Mouse (Mus musculus) hindbrain, postnatal 0 days (tissue): ENCODE results near the gene Prrg3. TPM values are rescaled to one million over a fixed set of nuclear protein-coding genes. Genes with fewer than 3 reads are reported as not detected.

Experiments
- ATAC-seq: fragments of 200-750 bp; cut with Nextera tagmentation; 2 replicates; pipeline ENCODE4 v1.8.0; 2017; ENCODE audit warnings: mild to moderate bottlenecking, moderate TSS enrichment, moderate library complexity
- DNase-seq: peaks from one replicate; pipeline ENCODE4 v3.0.0-alpha.2; 2015; ENCODE audit warnings: low spot score
- H3K27ac ChIP-seq: fragments of 300-500 bp; sonication (generic); 2 replicates; pipeline ENCODE4 v1.5.1; 2014; ENCODE audit warnings: mild to moderate bottlenecking
- H3K27me3 ChIP-seq: fragments of 300-500 bp; sonication (generic); 2 replicates; pipeline ENCODE4 v1.6.1; 2014; ENCODE audit warnings: low read length, mixed read lengths; ENCODE audit not compliant: insufficient read depth
- H3K36me3 ChIP-seq: fragments of 300-500 bp; sonication (generic); 2 replicates; pipeline ENCODE4 v1.6.1; 2014; ENCODE audit warnings: low read length, mixed read lengths; ENCODE audit not compliant: insufficient read depth
- H3K4me1 ChIP-seq: fragments of 300-500 bp; sonication (generic); 2 replicates; pipeline ENCODE4 v1.6.1; 2014; ENCODE audit warnings: antibody characterized with exemption, low read length, mixed read lengths; ENCODE audit not compliant: insufficient read depth
- H3K4me2 ChIP-seq: fragments of 300-500 bp; sonication (generic); 2 replicates; pipeline ENCODE4 v1.6.1; 2014; ENCODE audit warnings: low read depth, mild to moderate bottlenecking, low read length, moderate library complexity, mixed read lengths
- H3K4me3 ChIP-seq: fragments of 300-500 bp; sonication (generic); 2 replicates; pipeline ENCODE4 v1.5.1; 2014; ENCODE audit warnings: low read length
- H3K9ac ChIP-seq: fragments of 300-500 bp; sonication (generic); replicated peaks from 2 replicates; pipeline ENCODE4 v1.6.1; 2014; ENCODE audit warnings: mild to moderate bottlenecking, low read length, moderate library complexity, mixed read lengths
- H3K9me3 ChIP-seq: fragments of 300-500 bp; sonication (generic); 2 replicates; pipeline ENCODE4 v1.6.1; 2016; ENCODE audit warnings: low read length, mixed read lengths
- CTCF ChIP-seq: IDR thresholded peaks from 2 replicates; pipeline ENCODE4 v1.5.1; 2016; ENCODE audit warnings: antibody characterized with exemption, control low read depth, low read depth
- WGBS: fragments of 180-500 bp; shearing (Covaris S2); extraction: QIAGEN DNeasy Blood & Tissue Kit; methylation state at CpG from one replicate; pipeline ENCODE4 v1.1.7; 2014; 5-methylcytosine and 5-hydroxymethylcytosine counted together
- polyA plus RNA-seq: library from polyadenylated mRNA; unstranded; fragments of >200 nt; fragmentation: Nextera tagmentation; extraction: Ambion mirVana; gene quantifications from 2 replicates; pipeline ENCODE4 v1.2.1, GENCODE M21; 2015
- total RNA-seq: library from RNA; depleted of rRNA; stranded (reverse); fragments of >200 nt; gene quantifications from 2 replicates; pipeline ENCODE4 v1.2.3, GENCODE M21; 2014; rRNA removed

Prrg3 gene
- total and polyA plus RNA-seq, 2 experiments from 2014 or later: 9.1 to 39.7 TPM

GRCm38 (mm10) chrX:71991549-71991948, 29.1 kb downstream of the Prrg3 start, which contains the start of gene Cnga2:
Gene Cnga2 (plus strand): TSS chrX:71991849.
- Histone ChIP-seq H3K9me3 (no peaks in the 10 kb centered on the region), H3K4me1 (no peaks in the 10 kb centered on the region), H3K9ac (no peak within 1 kb of the TSS), H3K36me3 (no peaks in the 10 kb centered on the region), H3K4me3 (no peak within 1 kb of the TSS), H3K27me3 (no peaks in the 10 kb centered on the region), H3K27ac (no peak within 1 kb of the TSS), H3K4me2 (no peak within 1 kb of the TSS)
- WGBS: 84% methylated on average over 3 of the region's 3 CpGs
- DNase-seq: no peak
- ATAC-seq: no peak
- TF ChIP-seq CTCF: no peak

- H3K36me3 ChIP-seq: no peaks in the 10 kb centered on the region
- no peaks in the 10 kb centered on the region for H3K9me3 ChIP-seq
- TF ChIP-seq CTCF: no peak
- H3K9ac ChIP-seq: no peak overlapping the region
- H3K4me1 ChIP-seq: no peaks in the 10 kb centered on the region
- DNase-seq (no peak), ATAC-seq (no peak)
- H3K27me3 ChIP-seq: no peaks in the 10 kb centered on the region
- no peak overlapping the region for H3K4me3 ChIP-seq
- 74% methylated on average over 1 of the region's 1 CpGs for WGBS
- no peak overlapping the region for H3K4me2 ChIP-seq
- H3K27ac ChIP-seq: no peak overlapping the region
These were observed 33.5 kb downstream of the Prrg3 start for GRCm38 (mm10) chrX:71995972-71996371.

GRCm38 (mm10) chrX:72009930-72010329, 47.5 kb downstream of the Prrg3 start:
- Histone ChIP-seq H3K27me3 (no peaks in the 10 kb centered on the region), H3K36me3 (no peaks in the 10 kb centered on the region), H3K9ac (no peak overlapping the region), H3K27ac (no peak overlapping the region), H3K4me1 (no peaks in the 10 kb centered on the region), H3K4me2 (no peak overlapping the region), H3K9me3 (no peaks in the 10 kb centered on the region), H3K4me3 (no peak overlapping the region)
- ATAC-seq (no peak), DNase-seq (no peak)
- TF ChIP-seq CTCF: no peak

GRCm38 (mm10) chrX:72012236-72012635, 49.8 kb downstream of the Prrg3 start:
- DNase-seq: peak; percentile 11
- 58% methylated on average over 9 of the region's 9 CpGs for WGBS
- Histone ChIP-seq H3K9ac (no peak overlapping the region), H3K27me3 (no peaks in the 10 kb centered on the region), H3K9me3 (no peaks in the 10 kb centered on the region), H3K4me3 (no peak overlapping the region), H3K4me2 (no peak overlapping the region), H3K27ac (no peak overlapping the region), H3K4me1 (no peaks in the 10 kb centered on the region), H3K36me3 (no peaks in the 10 kb centered on the region)
- no peak for TF ChIP-seq CTCF
- peak; percentile 58; the same call in 1 of the 2 replicates for ATAC-seq

GRCm38 (mm10) chrX:72012804-72013203, 50.4 kb downstream of the Prrg3 start:
- DNase-seq (peak; percentile 15), ATAC-seq (no peak)
- Histone ChIP-seq H3K4me1 (no peaks in the 10 kb centered on the region), H3K27me3 (no peaks in the 10 kb centered on the region), H3K4me2 (no peak overlapping the region), H3K9ac (no peak overlapping the region), H3K27ac (no peak overlapping the region), H3K9me3 (no peaks in the 10 kb centered on the region), H3K36me3 (no peaks in the 10 kb centered on the region), H3K4me3 (no peak overlapping the region)
- WGBS: 33% methylated on average over 3 of the region's 3 CpGs
- TF ChIP-seq CTCF: peak; percentile 54

- H3K9me3 ChIP-seq: no peaks in the 10 kb centered on the region
- no peaks in the 10 kb centered on the region for H3K36me3 ChIP-seq
- no peak overlapping the region for H3K4me2 ChIP-seq
- 55% methylated on average over 1 of the region's 1 CpGs for whole genome bisulfite sequencing
- no peak overlapping the region for H3K27ac ChIP-seq
- no peak overlapping the region for H3K9ac ChIP-seq
- no peaks in the 10 kb centered on the region for H3K27me3 ChIP-seq
- no peak for DNase-seq
- H3K4me1 ChIP-seq: no peaks in the 10 kb centered on the region
- no peak for TF ChIP-seq CTCF
- no peak for ATAC-seq
- no peak overlapping the region for H3K4me3 ChIP-seq
These were observed 59.8 kb downstream of the Prrg3 start for GRCm38 (mm10) chrX:72022241-72022640.

Other genes with a start within 250 kb of the Prrg3 start
- 15.0 and 26.1 TPM in 2 replicates for gene Vma21, start 146.7 kb upstream of the Prrg3 start, total RNA-seq
- gene Vma21, start 146.7 kb upstream of the Prrg3 start, polyA plus RNA-seq: 71.1 and 73.2 TPM in 2 replicates
- 0.99 TPM in 1 of 2 replicates, not detected in the other for gene Gm1141, start 41.6 kb upstream of the Prrg3 start, total RNA-seq
- gene Gm1141, start 41.6 kb upstream of the Prrg3 start, polyA plus RNA-seq: 0.08 TPM in 1 of 2 replicates, not detected in the other
- not detected in 2 replicates for gene Fate1, start 10.4 kb downstream of the Prrg3 start, total RNA-seq
- gene Fate1, start 10.4 kb downstream of the Prrg3 start, polyA plus RNA-seq: 0.20 TPM in 1 of 2 replicates, not detected in the other
- 0.05 and 0.25 TPM in 2 replicates for gene Cnga2, start 29.2 kb downstream of the Prrg3 start, total RNA-seq
- 0.09 and 0.15 TPM in 2 replicates for gene Cnga2, start 29.2 kb downstream of the Prrg3 start, polyA plus RNA-seq